Mouse (Mus musculus): ENCODE results near the gene Faxc. TPM values are rescaled to one million over a fixed set of nuclear protein-coding genes. Genes with fewer than 3 reads are reported as not detected.

Faxc gene
- 3.4 and 3.5 TPM in 2 replicates for polyA plus RNA-seq (2015; fragmentation: Nextera tagmentation; extraction: Ambion mirVana)

DNA sequence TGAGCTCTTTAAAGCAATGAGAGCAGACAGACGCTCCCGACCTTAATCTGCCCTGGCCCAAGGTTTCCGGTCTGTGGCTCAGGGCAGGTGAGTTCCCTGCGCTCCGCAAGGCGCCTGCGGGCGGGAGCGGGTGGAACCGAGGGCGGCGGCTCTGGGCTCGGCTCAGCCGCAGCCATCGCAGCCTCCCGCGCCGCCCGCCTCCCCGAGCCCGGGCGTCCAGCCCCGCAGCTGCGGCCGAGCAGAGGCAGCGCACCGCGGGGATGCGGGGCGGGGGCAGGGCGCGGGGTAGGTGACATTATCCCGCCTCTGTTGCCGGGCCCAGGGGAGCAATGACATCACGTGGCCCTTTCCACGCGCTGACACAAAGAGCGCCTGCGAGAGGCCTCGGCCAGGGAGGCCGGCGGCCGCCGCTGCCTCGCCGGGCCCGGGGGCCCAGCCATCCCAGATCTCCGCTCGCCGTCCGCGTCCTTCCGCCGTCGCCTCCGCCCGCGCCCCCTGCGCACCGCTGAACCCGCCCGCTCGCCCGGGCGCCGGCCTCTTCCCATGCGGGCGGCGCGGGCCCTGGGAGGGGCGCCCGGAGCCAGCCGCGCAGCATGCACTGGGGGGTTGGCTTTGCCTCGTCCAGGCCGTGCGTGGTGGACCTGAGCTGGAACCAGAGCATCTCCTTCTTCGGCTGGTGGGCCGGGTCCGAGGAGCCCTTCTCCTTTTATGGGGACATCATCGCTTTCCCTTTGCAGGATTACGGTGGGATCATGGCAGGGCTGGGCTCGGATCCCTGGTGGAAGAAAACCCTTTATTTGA is at the start of gene Faxc:
Gene Faxc, plus strand, starts transcription at position 359 of the 801 bp plus-strand sequence.
- Histone ChIP-seq H3K36me3 (no peaks in the 10 kb centered on the region), H3K9ac (peak within 1 kb of the TSS; percentile 77), H3K27ac (peak within 1 kb of the TSS; percentile 67), H3K27me3 (no peaks in the 10 kb centered on the region), H3K9me3 (no peaks in the 10 kb centered on the region), H3K4me1 (0 out of 2 replicates have a peak, but pooled peaks cover 10% of the 10 kb centered on the region), H3K4me3 (peak within 1 kb of the TSS; percentile 73), H3K4me2 (peak within 1 kb of the TSS; percentile 93)
- ATAC-seq (ENCODE audit: borderline replicate concordance, extremely low read depth, low FRiP score, low TSS enrichment), result peak; percentile 88
- under 1% methylated on average over 73 of the region's 83 CpGs for WGBS

DNA sequence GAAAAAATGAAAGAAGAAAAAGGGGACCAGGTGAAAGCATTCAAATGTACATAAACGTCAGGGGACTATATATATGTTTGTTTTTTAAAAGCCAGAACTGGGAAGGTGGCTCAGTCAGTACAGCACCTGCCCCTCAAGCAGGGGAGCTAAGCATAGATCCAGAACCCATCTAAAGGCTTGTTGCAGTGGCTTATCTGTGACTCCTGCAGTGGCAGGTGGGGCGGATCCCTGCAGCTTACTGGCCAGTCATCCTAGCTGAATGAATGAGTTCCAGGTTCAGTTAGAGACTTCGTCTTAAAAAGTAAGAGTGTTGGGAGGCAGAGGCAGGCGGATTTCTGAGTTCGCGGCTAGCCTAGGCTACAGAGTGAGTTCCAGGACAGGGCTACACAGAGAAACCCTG is 48.3 kb upstream of the Faxc start:
- H3K9me3 ChIP-seq, result no peaks in the 10 kb centered on the region
- no peak for ATAC-seq (ENCODE audit: borderline replicate concordance, extremely low read depth, low FRiP score, low TSS enrichment)
- peaks cover 9% of the 10 kb centered on the region; the same call in 1 of the 2 replicates for H3K4me1 ChIP-seq
- no peaks in the 10 kb centered on the region for H3K27me3 ChIP-seq
- H3K4me2 ChIP-seq, result no peak overlapping the region
- 85% methylated on average over 6 of the region's 6 CpGs for WGBS
- no peaks in the 10 kb centered on the region for H3K36me3 ChIP-seq
- H3K4me3 ChIP-seq, result no peak overlapping the region
- no peak overlapping the region for H3K27ac ChIP-seq
- no peak overlapping the region for H3K9ac ChIP-seq

DNA sequence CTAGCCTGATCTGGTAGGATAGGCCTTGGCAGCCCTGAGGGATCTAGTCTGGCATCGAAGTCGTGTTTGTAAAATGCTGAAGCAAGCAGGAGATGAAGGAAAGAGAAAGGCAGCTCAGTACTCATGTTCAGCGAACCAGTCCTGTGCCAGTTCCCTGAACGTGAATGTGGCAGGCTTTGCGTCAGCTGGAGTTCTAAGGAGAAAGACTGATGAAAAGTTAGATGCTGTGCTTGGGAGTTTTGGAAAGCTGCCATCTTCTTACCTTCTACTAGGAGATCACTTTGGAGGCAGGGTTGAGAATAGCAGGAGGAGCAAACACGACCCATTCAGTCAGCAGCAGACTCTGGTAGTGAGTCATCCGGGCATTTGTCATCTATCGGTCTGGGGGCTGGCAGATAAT is 45.3 kb upstream of the Faxc start:
- H3K9ac ChIP-seq, result no peak overlapping the region
- H3K27ac ChIP-seq, result no peak overlapping the region
- ATAC-seq (ENCODE audit: borderline replicate concordance, extremely low read depth, low FRiP score, low TSS enrichment), result no peak
- no peaks in the 10 kb centered on the region for H3K4me1 ChIP-seq
- H3K36me3 ChIP-seq, result no peaks in the 10 kb centered on the region
- no peaks in the 10 kb centered on the region for H3K27me3 ChIP-seq
- WGBS, result 76% methylated on average over 8 of the region's 8 CpGs
- no peak overlapping the region for H3K4me2 ChIP-seq
- no peak overlapping the region for H3K4me3 ChIP-seq
- no peaks in the 10 kb centered on the region for H3K9me3 ChIP-seq

DNA sequence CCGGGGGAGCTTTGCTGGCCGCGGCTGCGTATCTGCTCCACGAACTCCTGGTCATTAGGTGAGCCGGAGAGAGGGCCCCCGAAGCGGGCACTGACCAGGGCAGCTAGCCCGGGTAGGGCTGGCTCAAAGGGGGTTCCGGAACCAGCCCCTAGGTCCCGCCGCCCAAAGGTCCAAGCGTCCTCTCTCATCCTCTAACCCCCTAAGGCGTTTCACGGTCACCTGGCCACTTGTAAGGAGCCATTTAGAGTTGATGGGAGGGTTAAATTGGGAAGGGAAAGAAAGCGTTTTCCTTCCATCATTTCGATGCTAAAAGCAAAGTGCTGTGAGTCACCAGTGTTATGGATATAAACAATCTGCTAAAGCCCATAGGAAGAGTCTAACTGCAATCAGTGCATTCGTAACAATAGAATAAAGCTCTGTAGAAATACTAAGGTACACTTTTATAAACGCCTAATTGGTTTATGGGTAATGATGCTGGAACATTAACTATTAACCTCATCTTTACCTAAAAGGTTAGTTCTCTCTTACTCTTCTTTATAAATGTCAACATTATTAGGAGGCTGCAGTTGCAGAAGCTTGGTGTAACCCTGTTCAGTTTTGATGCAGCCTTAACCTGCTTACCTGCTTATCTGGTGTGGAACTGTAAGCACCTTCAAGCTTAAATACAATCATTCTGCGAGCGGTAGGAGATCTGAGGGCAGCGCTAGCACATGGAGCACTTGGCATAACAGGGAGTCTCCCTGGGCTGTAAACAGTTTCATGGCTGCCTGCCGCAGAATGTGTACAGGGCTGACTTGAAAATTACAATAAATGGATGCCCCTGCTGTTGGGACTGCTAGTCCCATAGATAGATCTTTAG is 872 bp downstream of the Faxc start:
- Histone ChIP-seq H3K4me1 (0 out of 2 replicates have a peak, but pooled peaks cover 10% of the 10 kb centered on the region), H3K36me3 (no peaks in the 10 kb centered on the region), H3K27me3 (no peaks in the 10 kb centered on the region), H3K9ac (peak overlapping the region; percentile 77), H3K4me3 (peak overlapping the region; percentile 73), H3K9me3 (no peaks in the 10 kb centered on the region), H3K27ac (peak overlapping the region; percentile 67), H3K4me2 (peak overlapping the region; percentile 93)
- 0 out of 2 replicates have a peak, but pooled peaks have one; percentile 49 for ATAC-seq (ENCODE audit: borderline replicate concordance, extremely low read depth, low FRiP score, low TSS enrichment)
- 10% methylated on average over 23 of the region's 23 CpGs for whole genome bisulfite sequencing

DNA sequence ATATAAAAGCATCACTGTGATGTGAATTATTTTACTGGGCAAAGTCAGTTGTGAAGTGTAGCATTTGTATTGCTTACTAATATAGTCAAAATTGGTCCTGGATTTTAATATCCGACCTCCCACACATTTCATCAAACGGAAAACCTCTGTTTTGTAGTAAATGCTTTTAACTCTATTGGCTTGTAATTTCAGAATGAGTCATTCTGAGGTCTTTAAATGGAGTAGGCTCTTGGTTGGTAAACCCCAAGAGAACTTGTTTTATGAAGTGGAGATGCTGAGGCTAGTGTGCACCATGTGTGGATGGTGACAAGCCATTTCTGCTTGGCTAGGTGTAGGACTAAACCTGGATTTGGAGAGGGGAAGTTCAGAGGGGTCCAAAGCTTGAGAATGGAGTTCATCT is 4.2 kb downstream of the Faxc start:
- H3K27ac ChIP-seq, result no peak overlapping the region
- H3K4me1 ChIP-seq, result 0 out of 2 replicates have a peak, but pooled peaks cover 10% of the 10 kb centered on the region
- H3K9me3 ChIP-seq, result no peaks in the 10 kb centered on the region
- no peak overlapping the region for H3K9ac ChIP-seq
- H3K27me3 ChIP-seq, result no peaks in the 10 kb centered on the region
- H3K36me3 ChIP-seq, result no peaks in the 10 kb centered on the region
- H3K4me3 ChIP-seq, result no peak overlapping the region
- ATAC-seq (ENCODE audit: borderline replicate concordance, extremely low read depth, low FRiP score, low TSS enrichment), result no peak
- 88% methylated on average over 2 of the region's 2 CpGs for WGBS
- no peak overlapping the region for H3K4me2 ChIP-seq

DNA sequence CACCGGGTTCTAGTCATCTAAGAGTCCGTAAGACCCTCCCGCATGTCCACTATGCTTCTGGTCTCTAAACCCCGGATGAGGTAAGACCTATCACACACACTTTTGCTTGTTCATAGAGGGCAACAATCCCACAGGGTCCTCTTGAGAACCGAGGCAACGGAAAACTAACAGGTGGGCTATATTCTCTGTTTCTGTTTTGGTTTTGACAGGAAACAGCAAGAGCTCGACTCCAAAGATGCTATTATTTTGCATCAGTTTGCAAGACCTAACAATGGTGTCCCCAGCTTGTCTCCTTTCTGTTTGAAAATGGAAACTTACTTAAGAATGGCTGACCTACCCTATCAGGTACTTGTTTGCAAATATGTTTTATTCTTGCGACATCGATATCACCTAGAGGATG is 5.3 kb downstream of the Faxc start:
- no peak overlapping the region for H3K27ac ChIP-seq
- 0 out of 2 replicates have a peak, but pooled peaks cover 10% of the 10 kb centered on the region for H3K4me1 ChIP-seq
- no peak overlapping the region for H3K4me3 ChIP-seq
- WGBS, result 90% methylated on average over 9 of the region's 9 CpGs
- no peaks in the 10 kb centered on the region for H3K27me3 ChIP-seq
- ATAC-seq (ENCODE audit: borderline replicate concordance, extremely low read depth, low FRiP score, low TSS enrichment), result no peak
- H3K4me2 ChIP-seq, result no peak overlapping the region
- no peak overlapping the region for H3K9ac ChIP-seq
- no peaks in the 10 kb centered on the region for H3K36me3 ChIP-seq
- H3K9me3 ChIP-seq, result no peaks in the 10 kb centered on the region

DNA sequence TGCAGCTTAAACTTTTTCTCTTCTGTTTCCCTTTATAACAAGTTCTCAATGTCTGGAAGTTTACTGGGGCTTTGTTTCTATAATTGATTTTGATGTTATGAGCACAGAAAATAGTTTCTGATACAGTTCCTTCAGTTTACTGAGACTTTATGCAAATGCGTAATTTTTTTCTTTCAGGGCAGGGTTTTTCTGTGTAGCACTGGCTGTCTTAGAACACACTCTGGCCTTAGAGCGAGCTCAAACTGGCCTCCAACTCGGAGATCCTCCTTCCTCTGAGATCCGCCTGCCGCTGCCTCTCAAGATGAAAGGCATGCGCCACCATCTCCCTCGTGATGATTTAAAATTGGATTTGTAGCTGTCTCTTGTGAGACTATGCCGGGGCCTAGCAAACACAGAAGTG is 6.8 kb downstream of the Faxc start:
- ATAC-seq (ENCODE audit: borderline replicate concordance, extremely low read depth, low FRiP score, low TSS enrichment), result no peak
- 0 out of 2 replicates have a peak, but pooled peaks cover 3% of the 10 kb centered on the region for H3K4me1 ChIP-seq

DNA sequence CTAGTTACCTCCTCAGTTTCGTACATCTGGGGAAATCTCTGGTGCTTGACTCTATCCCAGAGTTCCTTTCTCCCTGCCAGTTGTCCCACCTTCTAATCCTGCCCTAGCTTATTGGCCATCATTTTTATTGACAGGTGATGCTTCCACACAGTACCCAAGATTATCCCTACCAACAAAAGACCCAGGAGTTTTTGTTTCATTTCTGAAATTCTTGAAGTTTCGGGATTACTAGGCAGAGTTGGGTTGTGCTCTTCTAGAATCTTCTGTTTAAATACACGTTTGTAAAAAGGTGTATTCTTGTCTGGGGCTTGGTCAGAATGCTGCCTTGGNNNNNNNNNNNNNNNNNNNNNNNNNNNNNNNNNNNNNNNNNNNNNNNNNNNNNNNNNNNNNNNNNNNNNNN is 13.5 kb downstream of the Faxc start:
- ATAC-seq (ENCODE audit: borderline replicate concordance, extremely low read depth, low FRiP score, low TSS enrichment), result no peak
- no peaks in the 10 kb centered on the region for H3K4me1 ChIP-seq
- 87% methylated on average over 3 of the region's 3 CpGs for WGBS
- no peaks in the 10 kb centered on the region for H3K36me3 ChIP-seq
- no peaks in the 10 kb centered on the region for H3K27me3 ChIP-seq
- no peak overlapping the region for H3K4me3 ChIP-seq
- no peak overlapping the region for H3K9ac ChIP-seq
- no peak overlapping the region for H3K4me2 ChIP-seq
- H3K27ac ChIP-seq, result no peak overlapping the region
- H3K9me3 ChIP-seq, result no peaks in the 10 kb centered on the region

More for the DNA sequence above, 6.8 kb downstream of the Faxc start:
- no peak overlapping the region for H3K9ac ChIP-seq
- H3K27ac ChIP-seq, result no peak overlapping the region
- no peaks in the 10 kb centered on the region for H3K9me3 ChIP-seq
- H3K4me3 ChIP-seq, result no peak overlapping the region
- no peaks in the 10 kb centered on the region for H3K27me3 ChIP-seq
- H3K4me2 ChIP-seq, result no peak overlapping the region
- no peaks in the 10 kb centered on the region for H3K36me3 ChIP-seq
- 84% methylated on average over 8 of the region's 8 CpGs for WGBS

DNA sequence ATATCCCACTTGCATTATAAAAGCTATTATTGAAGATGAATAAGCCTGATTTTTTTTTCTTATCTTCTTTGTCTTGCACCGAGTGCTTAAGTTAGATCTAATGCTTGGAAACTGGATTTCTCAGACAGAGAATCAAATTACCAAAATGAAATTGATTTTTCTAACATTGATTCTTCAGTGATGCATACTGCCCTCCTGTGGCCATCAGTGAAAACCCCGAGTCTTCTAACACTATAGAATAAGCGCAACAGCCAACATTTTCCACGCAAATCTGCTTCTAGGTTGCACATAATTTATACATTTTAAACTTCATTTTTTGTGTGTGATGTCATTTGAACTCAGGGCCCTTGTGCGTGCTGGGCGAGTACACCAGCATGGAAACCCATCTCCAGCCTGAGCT is 20.3 kb downstream of the Faxc start:
- Histone ChIP-seq H3K4me1 (no peaks in the 10 kb centered on the region), H3K4me3 (no peak overlapping the region), H3K36me3 (no peaks in the 10 kb centered on the region), H3K27me3 (no peaks in the 10 kb centered on the region), H3K4me2 (no peak overlapping the region), H3K27ac (no peak overlapping the region), H3K9me3 (no peaks in the 10 kb centered on the region), H3K9ac (no peak overlapping the region)
- ATAC-seq (ENCODE audit: borderline replicate concordance, extremely low read depth, low FRiP score, low TSS enrichment), result peak; percentile 55; the same call in 1 of the 2 replicates
- 38% methylated on average over 6 of the region's 6 CpGs for WGBS

DNA sequence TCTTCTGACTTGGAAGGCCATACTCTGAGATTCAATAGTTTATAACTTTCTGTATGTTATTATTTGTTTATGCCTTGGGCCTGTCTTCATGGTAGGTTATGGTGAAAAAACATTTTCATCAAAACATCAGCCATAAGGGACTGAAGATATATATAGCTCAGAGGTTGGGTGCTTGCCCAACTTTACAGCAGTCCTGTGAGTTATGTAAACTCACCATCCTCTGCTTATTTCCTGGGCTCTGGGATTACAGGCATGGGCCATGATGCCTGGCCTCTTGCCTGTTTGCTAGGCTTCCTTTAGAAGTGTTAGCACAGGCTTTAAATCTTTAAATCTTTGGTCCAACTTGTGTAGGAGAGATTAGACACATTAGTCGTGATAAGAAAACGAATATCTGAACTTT is 21.1 kb downstream of the Faxc start:
- 47% methylated on average over 2 of the region's 2 CpGs for WGBS
- no peaks in the 10 kb centered on the region for H3K9me3 ChIP-seq
- H3K9ac ChIP-seq, result no peak overlapping the region
- no peak for ATAC-seq (ENCODE audit: borderline replicate concordance, extremely low read depth, low FRiP score, low TSS enrichment)
- no peak overlapping the region for H3K4me2 ChIP-seq
- H3K4me1 ChIP-seq, result no peaks in the 10 kb centered on the region
- no peaks in the 10 kb centered on the region for H3K36me3 ChIP-seq
- H3K27me3 ChIP-seq, result no peaks in the 10 kb centered on the region
- H3K4me3 ChIP-seq, result no peak overlapping the region
- H3K27ac ChIP-seq, result no peak overlapping the region

DNA sequence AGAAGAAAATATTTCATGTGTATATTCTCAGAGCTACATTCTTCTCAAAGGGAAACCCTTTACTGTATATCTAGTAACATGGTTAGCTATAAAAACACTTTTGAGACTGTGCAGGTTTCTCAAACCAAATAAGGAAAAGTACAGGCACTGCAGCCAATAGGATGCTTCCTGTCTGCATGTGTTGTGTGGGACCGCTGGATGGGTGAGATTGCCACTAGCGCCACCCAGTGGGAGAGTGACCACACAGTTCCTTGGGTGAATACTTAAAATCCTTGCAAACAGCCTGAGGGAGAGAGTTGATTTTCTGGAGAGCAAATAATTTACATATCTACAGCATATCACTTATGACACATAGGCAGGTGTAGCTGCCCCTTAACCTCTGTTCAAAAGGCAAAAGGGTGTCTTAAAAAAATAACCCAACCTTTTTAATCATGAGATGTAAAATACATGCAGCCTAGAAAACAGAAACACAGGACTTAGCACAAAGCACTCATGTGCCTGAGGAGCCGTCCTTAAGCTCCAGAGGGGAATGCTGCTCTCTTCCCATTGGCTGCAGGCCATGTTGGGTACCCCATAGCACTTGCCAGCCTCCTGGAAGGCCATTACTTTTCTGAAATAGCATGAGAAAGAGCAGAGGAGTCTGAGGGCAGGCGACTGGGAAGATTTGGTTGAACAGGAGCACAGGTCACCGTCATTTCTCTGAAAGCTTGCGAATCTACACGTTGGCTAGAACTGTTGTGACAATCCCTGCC is 26.6 kb downstream of the Faxc start:
- Histone ChIP-seq H3K4me2 (no peak overlapping the region), H3K36me3 (no peaks in the 10 kb centered on the region), H3K9ac (no peak overlapping the region), H3K4me1 (no peaks in the 10 kb centered on the region), H3K27ac (no peak overlapping the region), H3K27me3 (no peaks in the 10 kb centered on the region), H3K4me3 (no peak overlapping the region), H3K9me3 (no peaks in the 10 kb centered on the region)
- peak; percentile 42; the same call in 1 of the 2 replicates for ATAC-seq (ENCODE audit: borderline replicate concordance, extremely low read depth, low FRiP score, low TSS enrichment)
- WGBS, result 54% methylated on average over 7 of the region's 7 CpGs

Measured in lung, embryonic 15.5 days (tissue).